Comparison of ENCODE assay signal across 9 mouse cellular contexts in the genomic region with DNA sequence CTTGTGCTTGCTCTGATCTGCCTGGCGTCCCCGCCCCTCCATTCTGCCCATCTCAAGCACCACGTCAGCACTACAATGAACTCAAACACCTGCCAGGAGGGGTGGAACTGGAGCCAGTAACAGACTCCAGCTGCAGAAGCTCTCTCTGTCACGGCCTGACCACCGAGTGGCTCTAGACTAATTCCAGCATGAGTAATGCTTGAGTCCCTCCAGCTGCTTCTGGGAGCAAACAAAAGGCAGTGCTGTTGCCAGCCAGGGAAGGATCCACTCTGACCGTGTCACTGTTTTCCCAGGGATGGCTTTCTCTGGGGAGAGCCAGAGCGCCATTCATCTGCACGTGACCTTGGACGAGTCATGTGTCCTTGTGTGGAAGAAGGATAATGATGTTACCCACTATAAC. TPM values are rescaled to one million over a fixed set of nuclear protein-coding genes. Genes with fewer than 3 reads are reported as not detected.
DNase-seq lines count a peak whose midpoint lies in the region; ATAC-seq and TF ChIP-seq lines count a peak whose summit lies in the region.
"Had no signal": no experiment of that assay in that cellular context is flagged by ENCODE, and none has a peak within 500 bp of the region (broad histone marks: within the 10 kb centered on the region; RNA-seq: fewer than 3 reads in every experiment).

No protein-coding gene starts in this region.

- DNase-seq in ES-CJ7 (ENCODE audit: low read depth, low spot score), result peak; percentile 45
- peak; percentile 71 for DNase-seq in brain, embryonic 14.5 days (ENCODE audit: low read depth)
- DNase-seq in heart, adult 2 months, result peak; percentile 69 to 81
- peak; percentile 86 for DNase-seq in kidney, postnatal 0 days (ENCODE audit: low spot score)
- DNase-seq in midbrain, postnatal 0 days (ENCODE audit: low spot score), result peak; percentile 26
- no peak for DNase-seq in frontal cortex, postnatal 14 days (ENCODE audit: low spot score in 2 of 2)

- H3K27ac ChIP-seq in heart, adult 2 months, result peak overlapping the region; percentile 48
- peak overlapping the region; percentile 19; the same call in 1 of the 2 replicates for H3K27ac ChIP-seq in kidney, postnatal 0 days
- no peak overlapping the region for H3K27ac ChIP-seq in midbrain, postnatal 0 days (ENCODE audit: low read depth, low read length)
- H3K27ac ChIP-seq: macrophage had no signal

- intact Hi-C loops in heart, adult 2 months (cut with DNase I), result no loop called here

- TF ChIP-seq CTCF in brain, embryonic 14.5 days (IDR thresholded peaks at IDR 0.05; ENCODE audit: borderline replicate concordance, extremely low read depth, insufficient read depth, insufficient read length), result no peak
- no peak for TF ChIP-seq CTCF in heart, adult 2 months (IDR thresholded peaks at IDR 0.05)
- TF ChIP-seq CTCF in kidney, postnatal 0 days (IDR thresholded peaks at IDR 0.05; ENCODE audit: low read depth), result no peak
- TF ChIP-seq CTCF in midbrain, postnatal 0 days (IDR thresholded peaks at IDR 0.05), result no peak

- peak; percentile 80 for TF ChIP-seq EP300 in heart, adult 2 months (IDR thresholded peaks at IDR 0.05; ENCODE audit: insufficient read depth, low read depth, low read length)

- H3K79me2 ChIP-seq in heart, adult 2 months (replicated peaks; ENCODE audit: control insufficient read depth, insufficient read depth, low read length), result peaks cover 3% of the 10 kb centered on the region; the same call in 1 of the 2 replicates

- H3K27me3 ChIP-seq in heart, adult 2 months (ENCODE audit: control insufficient read depth, insufficient read depth, low read length), result no peaks in the 10 kb centered on the region
- no peaks in the 10 kb centered on the region for H3K27me3 ChIP-seq in kidney, postnatal 0 days (ENCODE audit: insufficient read depth, low read length)
- no peaks in the 10 kb centered on the region for H3K27me3 ChIP-seq in midbrain, postnatal 0 days (ENCODE audit: insufficient read depth, low read length)

- TF ChIP-seq POLR2A in brain, embryonic 14.5 days (IDR thresholded peaks at IDR 0.05; ENCODE audit: borderline replicate concordance, extremely low read depth, insufficient read depth, insufficient read length, poor library complexity, severe bottlenecking), result no peak
- TF ChIP-seq POLR2A in heart, adult 2 months (IDR thresholded peaks at IDR 0.05; ENCODE audit: insufficient read depth, low read depth, low read length), result 0 out of 2 replicates have a peak, but pooled peaks have one; percentile 18

- H3K9me3 ChIP-seq in kidney, postnatal 0 days (replicated peaks; ENCODE audit: low read length), result no peaks in the 10 kb centered on the region
- no peaks in the 10 kb centered on the region for H3K9me3 ChIP-seq in midbrain, postnatal 0 days (ENCODE audit: low read length)

- peak; percentile 87 for ATAC-seq in kidney, postnatal 0 days (replicated peaks; ENCODE audit: low FRiP score, low read depth)
- ATAC-seq in midbrain, postnatal 0 days (ENCODE audit: low FRiP score), result peak; percentile 59
- ATAC-seq in megakaryocyte-erythroid progenitor cell, adult 5-6 weeks (replicated peaks; ENCODE audit: low FRiP score, low TSS enrichment, poor library complexity, severe bottlenecking), result no peak
- no peak for ATAC-seq in inflammation-experienced regulatory T-cells, adult 6 months

- H3K4me1 ChIP-seq in heart, adult 2 months (ENCODE audit: control insufficient read depth, insufficient read depth, low read length), result peaks cover 16% of the 10 kb centered on the region
- H3K4me1 ChIP-seq in kidney, postnatal 0 days (replicated peaks; ENCODE audit: insufficient read depth, low read length), result no peaks in the 10 kb centered on the region
- no peaks in the 10 kb centered on the region for H3K4me1 ChIP-seq in midbrain, postnatal 0 days (ENCODE audit: insufficient read depth, low read length)

- WGBS in heart, adult 2 months, result 9% methylated on average over 9 of the region's 9 CpGs
- WGBS in kidney, postnatal 0 days, result 14% methylated on average over 9 of the region's 9 CpGs
- WGBS in midbrain, postnatal 0 days, result 19% methylated on average over 9 of the region's 9 CpGs

- peaks cover 25% of the 10 kb centered on the region for H3K36me3 ChIP-seq in heart, adult 2 months (ENCODE audit: control insufficient read depth, insufficient read depth, low read length)
- no peaks in the 10 kb centered on the region for H3K36me3 ChIP-seq in kidney, postnatal 0 days (ENCODE audit: insufficient read depth, low read length)
- no peaks in the 10 kb centered on the region for H3K36me3 ChIP-seq in midbrain, postnatal 0 days (ENCODE audit: insufficient read depth, low read length)

- H3K4me2 ChIP-seq in kidney, postnatal 0 days (ENCODE audit: low read length), result peak overlapping the region; percentile 30
- no peak overlapping the region for H3K4me2 ChIP-seq in midbrain, postnatal 0 days (ENCODE audit: low read depth, low read length, poor library complexity, severe bottlenecking)

- no peak overlapping the region for H3K4me3 ChIP-seq in heart, adult 2 months
- H3K4me3 ChIP-seq in kidney, postnatal 0 days (replicated peaks; ENCODE audit: low read depth, low read length), result no peak overlapping the region
- H3K4me3 ChIP-seq in midbrain, postnatal 0 days (ENCODE audit: low read depth, low read length), result no peak overlapping the region

- H3K9ac ChIP-seq in heart, adult 2 months (ENCODE audit: low read depth, low read length), result 0 out of 2 replicates have a peak overlapping the region, but pooled peaks have one; percentile 14
- H3K9ac ChIP-seq in kidney, postnatal 0 days (ENCODE audit: low read depth, low read length), result no peak overlapping the region
- no peak overlapping the region for H3K9ac ChIP-seq in midbrain, postnatal 0 days (replicated peaks; ENCODE audit: low read length, poor library complexity, severe bottlenecking)

RNA-seq across cellular contexts. Expression of a gene that starts 13.4 kb away (rescaled TPM):
- 5.4 and 8.7 TPM in 2 replicates for polyA plus RNA-seq in brain, embryonic 14.5 days (2012; rRNA removed)
- total RNA-seq in heart, adult 2 months (2021), result 10 to 100 TPM; 37.0 to 40.3 TPM
- polyA plus RNA-seq in heart, adult 2 months (2012; rRNA removed), result 16.8 and 33.1 TPM in 2 replicates
- 26.8 and 27.7 TPM in 2 replicates for polyA plus RNA-seq in kidney, postnatal 0 days (2015; fragmentation: Nextera tagmentation; extraction: Ambion mirVana)
- total RNA-seq in midbrain, postnatal 0 days (2014; rRNA removed), result 8.0 and 10.1 TPM in 2 replicates
- polyA plus RNA-seq in midbrain, postnatal 0 days (2015; fragmentation: Nextera tagmentation; extraction: Ambion mirVana), result 6.9 and 8.2 TPM in 2 replicates
- 0.46 and 4.6 TPM in 2 replicates for total RNA-seq in megakaryocyte-erythroid progenitor cell, adult 5-6 weeks (2014; fragmentation: Nextera tagmentation)
- total RNA-seq in megakaryocyte-erythroid progenitor cell, adult 5-6 weeks (2017), result 2.0 and 9.5 TPM in 2 replicates
- polyA plus RNA-seq in inflammation-experienced regulatory T-cells, adult 6 months (2017; shearing (Covaris generic)), result not detected
- polyA plus RNA-seq: macrophage had no signal

Comparison
In these comparisons a context has a peak if more than half of its experiments do, and no peak if none do; other contexts are left out.
1. DNase-seq: peak in ES-CJ7 (single experiment), brain, embryonic 14.5 days (single experiment), heart, adult 2 months (2 of 2), kidney, postnatal 0 days (single experiment) and midbrain, postnatal 0 days (single experiment); none in frontal cortex, postnatal 14 days (0 of 2).
2. ATAC-seq: peak in kidney, postnatal 0 days (single experiment) and midbrain, postnatal 0 days (single experiment); none in megakaryocyte-erythroid progenitor cell, adult 5-6 weeks (single experiment) and inflammation-experienced regulatory T-cells, adult 6 months (single experiment).